Mouse (Mus musculus) liver, postnatal 0 days (tissue): Measurements from ENCODE around the gene Foxl1.

Experiments
- CTCF ChIP-seq: sonication (generic); IDR thresholded peaks from 2 replicates; pipeline ENCODE4 v1.5.1; 2016; ENCODE audit warnings: antibody characterized with exemption, low read depth
- EP300 ChIP-seq: IDR thresholded peaks from 2 replicates; pipeline ENCODE4 v1.6.1; 2016; ENCODE audit warnings: antibody characterized with exemption, low read depth, mild to moderate bottlenecking

DNA sequence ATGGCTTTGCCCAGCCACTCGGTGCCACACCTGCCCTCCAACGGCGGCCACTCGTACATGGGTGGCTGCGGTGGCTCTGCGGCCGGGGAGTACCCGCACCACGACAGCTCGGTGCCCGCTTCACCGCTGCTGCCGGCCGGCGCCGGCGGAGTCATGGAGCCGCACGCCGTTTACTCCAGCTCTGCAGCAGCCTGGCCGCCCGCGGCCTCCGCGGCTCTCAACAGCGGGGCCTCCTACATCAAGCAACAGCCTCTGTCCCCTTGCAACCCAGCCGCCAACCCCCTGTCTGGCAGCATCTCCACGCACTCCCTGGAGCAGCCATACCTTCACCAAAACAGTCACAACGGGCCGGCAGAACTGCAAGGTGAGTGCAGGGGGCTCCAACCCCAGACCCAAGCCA, 42.7 kb upstream of the Foxl1 start:
- no peak for TF ChIP-seq CTCF
- TF ChIP-seq EP300, result no peak
